Mouse (Mus musculus) MEL (cell line): ENCODE data around the gene Ntmt1. TPM values are rescaled to one million over a fixed set of nuclear protein-coding genes. Genes with fewer than 3 reads are reported as not detected.
A peak's percentile ranks its signal among the peaks of the same experiment; 100 is the strongest.

ENCODE experiments used
- DNase-seq: peaks from one replicate; pipeline ENCODE4 v3.0.0; 2011; ENCODE audit warnings: low read depth, low spot score
- H3K27ac ChIP-seq: 2 replicates; pipeline ENCODE4 v1.5.1; 2012; ENCODE audit warnings: low read depth, mild to moderate bottlenecking, control low read depth, low read length, moderate library complexity; ENCODE audit not compliant: control insufficient read depth
- H3K27me3 ChIP-seq, 2 experiments: fragments of 150-350 bp in 1 of 2; sonication (generic) in 1 of 2; 2 replicates each; pipeline ENCODE4 v1.6.1; 2012; ENCODE audit warnings: low read length in 2 of 2, mild to moderate bottlenecking in 2 of 2, improper control_type of control experiment in 1 of 2, moderate library complexity in 1 of 2; ENCODE audit not compliant: insufficient read depth in 2 of 2, control insufficient read depth in 1 of 2
- H3K36me3 ChIP-seq, 2 experiments: 2 replicates each; pipeline ENCODE4 v1.6.1; 2012 to 2014; ENCODE audit warnings: low read length in 2 of 2, improper control_type of control experiment in 1 of 2, inconsistent platforms in 1 of 2, mild to moderate bottlenecking in 1 of 2; ENCODE audit not compliant: insufficient read depth in 2 of 2, control insufficient read depth in 1 of 2
- H3K4me1 ChIP-seq, 2 experiments: fragments of 150-350 bp in 1 of 2; sonication (generic) in 1 of 2; 2 replicates each; pipeline ENCODE4 v1.6.1; 2012; ENCODE audit warnings: low read length in 2 of 2, improper control_type of control experiment in 1 of 2, mild to moderate bottlenecking in 1 of 2; ENCODE audit not compliant: insufficient read depth in 2 of 2, control insufficient read depth in 1 of 2
- H3K4me3 ChIP-seq, 2 experiments: fragments of 150-350 bp in 1 of 2; sonication (generic) in 1 of 2; 2 replicates each; pipeline ENCODE4 v1.5.1; 2012; ENCODE audit warnings: low read depth in 2 of 2, low read length in 2 of 2, mild to moderate bottlenecking in 2 of 2, moderate library complexity in 2 of 2, control low read depth in 1 of 2, improper control_type of control experiment in 1 of 2; ENCODE audit not compliant: control insufficient read depth in 1 of 2, insufficient read depth in 1 of 2
- H3K79me2 ChIP-seq: 2 replicates; pipeline ENCODE4 v1.6.1; 2012; ENCODE audit warnings: mild to moderate bottlenecking, low read length, moderate library complexity; ENCODE audit not compliant: control insufficient read depth, poor library complexity, insufficient read depth
- H3K9ac ChIP-seq: 2 replicates; pipeline ENCODE4 v1.6.1; 2012; ENCODE audit warnings: low read depth, mild to moderate bottlenecking, control low read depth, low read length, moderate library complexity; ENCODE audit not compliant: control insufficient read depth, poor library complexity, severe bottlenecking
- H3K9me3 ChIP-seq: fragments of 150-350 bp; sonication (generic); replicated peaks from 2 replicates; pipeline ENCODE4 v1.6.1; 2012; ENCODE audit warnings: mild to moderate bottlenecking, low read length, improper control_type of control experiment, moderate library complexity; ENCODE audit not compliant: insufficient read depth
- BHLHE40 ChIP-seq: IDR thresholded peaks from 2 replicates; pipeline ENCODE4 v1.6.1; 2012; ENCODE audit warnings: low read depth, mild to moderate bottlenecking, inconsistent platforms, low read length, improper control_type of control experiment, borderline replicate concordance
- CTCF ChIP-seq, 3 experiments: IDR thresholded peaks in 2 of 3; conservative IDR thresholded peaks in 1 of 3; 2 replicates each; pipeline ENCODE4 v1.5.1; 2011 to 2012; ENCODE audit warnings: low read length in 3 of 3, low read depth in 2 of 3, mild to moderate bottlenecking in 2 of 3, improper control_type of control experiment in 1 of 3, inconsistent platforms in 1 of 3, mixed read lengths in 1 of 3, moderate library complexity in 1 of 3; ENCODE audit not compliant: control insufficient read depth in 1 of 3, insufficient read depth in 1 of 3, poor library complexity in 1 of 3, severe bottlenecking in 1 of 3
- EP300 ChIP-seq, 2 experiments: IDR thresholded peaks; 2 replicates each; pipeline ENCODE4 v1.6.1; 2011; ENCODE audit warnings: improper control_type of control experiment in 2 of 2, low read length in 2 of 2, low read depth in 1 of 2, mild to moderate bottlenecking in 1 of 2
- GABPA ChIP-seq: IDR thresholded peaks from 2 replicates; pipeline ENCODE4 v1.6.1; 2012; ENCODE audit warnings: low read depth, mild to moderate bottlenecking, inconsistent platforms, low read length, improper control_type of control experiment, moderate library complexity
- GATA1 ChIP-seq: IDR thresholded peaks from 2 replicates; pipeline ENCODE4 v1.6.1; 2011; ENCODE audit warnings: low read depth, low read length, improper control_type of control experiment
- HCFC1 ChIP-seq: IDR thresholded peaks from 2 replicates; pipeline ENCODE4 v1.6.1; 2012; ENCODE audit warnings: low read depth, mild to moderate bottlenecking, inconsistent platforms, low read length, improper control_type of control experiment, moderate library complexity
- JUND ChIP-seq: IDR thresholded peaks from 2 replicates; pipeline ENCODE4 v1.6.1; 2011; ENCODE audit warnings: low read depth, mild to moderate bottlenecking, improper control_type of control experiment, low read length
- MYC ChIP-seq: IDR thresholded peaks from 2 replicates; pipeline ENCODE4 v1.6.1; 2011; ENCODE audit warnings: low read depth, mild to moderate bottlenecking, low read length, improper control_type of control experiment, moderate library complexity
- NELFE ChIP-seq: IDR thresholded peaks from 2 replicates; pipeline ENCODE4 v1.6.1; 2011; ENCODE audit warnings: low read depth, low read length, improper control_type of control experiment
- NRF1 ChIP-seq: IDR thresholded peaks from 2 replicates; pipeline ENCODE4 v1.6.1; 2014; ENCODE audit warnings: low read depth, mild to moderate bottlenecking, inconsistent platforms, low read length, improper control_type of control experiment, moderate library complexity; ENCODE audit not compliant: poor library complexity, insufficient read depth, severe bottlenecking
- POLR2A ChIP-seq, 2 experiments: IDR thresholded peaks; 2 replicates each; pipeline ENCODE4 v1.6.1; 2011 to 2012; ENCODE audit warnings: low read length in 2 of 2, mild to moderate bottlenecking in 2 of 2, control low read depth in 1 of 2, improper control_type of control experiment in 1 of 2, low read depth in 1 of 2, moderate library complexity in 1 of 2; ENCODE audit not compliant: control insufficient read depth in 1 of 2, insufficient read depth in 1 of 2, poor library complexity in 1 of 2
- RAD21 ChIP-seq: IDR thresholded peaks from 2 replicates; pipeline ENCODE4 v1.6.1; 2011; ENCODE audit warnings: mild to moderate bottlenecking, low read depth, low read length, improper control_type of control experiment
- SMC3 ChIP-seq: IDR thresholded peaks from 2 replicates; pipeline ENCODE4 v1.6.1; 2011; ENCODE audit warnings: low read depth, low read length, improper control_type of control experiment
- TAL1 ChIP-seq: IDR thresholded peaks from 2 replicates; pipeline ENCODE4 v1.6.1; 2012; ENCODE audit warnings: mild to moderate bottlenecking, inconsistent platforms, low read length, moderate library complexity, mixed read lengths
- TCF12 ChIP-seq: IDR thresholded peaks from 2 replicates; pipeline ENCODE4 v1.6.1; 2014; ENCODE audit warnings: low read depth, mild to moderate bottlenecking, inconsistent platforms, low read length, improper control_type of control experiment, moderate library complexity
- USF2 ChIP-seq, 2 experiments: IDR thresholded peaks; 2 replicates each; pipeline ENCODE4 v1.6.1; 2011 to 2012; ENCODE audit warnings: improper control_type of control experiment in 2 of 2, low read length in 2 of 2, borderline replicate concordance in 1 of 2, inconsistent platforms in 1 of 2, low read depth in 1 of 2, mild to moderate bottlenecking in 1 of 2; ENCODE audit not compliant: insufficient read depth in 1 of 2
- ZKSCAN1 ChIP-seq: IDR thresholded peaks from 2 replicates; pipeline ENCODE4 v1.6.1; 2012; ENCODE audit warnings: low read depth, mild to moderate bottlenecking, inconsistent platforms, low read length, improper control_type of control experiment, moderate library complexity
- polyA plus RNA-seq, 2 experiments: library from polyadenylated mRNA; stranded (reverse) in 1 of 2; unstranded in 1 of 2; fragments of >175 nt in 1 of 2; fragments of >200 nt in 1 of 2; gene quantifications; 2 replicates each; pipeline versions ENCODE4 v1.2.1 to v1.2.4; 2012; ENCODE audit warnings: low replicate concordance in 2 of 2, low read depth in 1 of 2; ENCODE audit not compliant: insufficient read length in 2 of 2, insufficient read depth in 1 of 2, missing spikeins in 1 of 2
- total RNA-seq: library from RNA; depleted of rRNA; stranded (reverse); fragments of 300-350 nt; gene quantifications from 2 replicates; pipeline ENCODE4 v1.2.3, GENCODE M21; 2012

Ntmt1 gene
- total and polyA plus RNA-seq, 3 experiments, result 58.9 to 83.2 TPM; not detected in 1

- Histone ChIP-seq H3K4me1 (peaks cover 16 to 37% of the 10 kb centered on the region in 2 experiments), H3K4me3 (peak overlapping the region; percentile 18 to 28), H3K79me2 (peaks cover 2% of the 10 kb centered on the region; the same call in 1 of the 2 replicates), H3K9ac (peak overlapping the region; percentile 45), H3K27me3 (no peaks in the 10 kb centered on the region), H3K36me3 (peaks cover 0 to 19% of the 10 kb centered on the region in 2 experiments; a peak in 2 of 4 replicates), H3K9me3 (no peaks in the 10 kb centered on the region), H3K27ac (peak overlapping the region; percentile 23)
- TF ChIP-seq GATA1, result no peak
- no peak for TF ChIP-seq MYC
- peak; percentile 13 for TF ChIP-seq RAD21
- no peak for TF ChIP-seq USF2 (IDR thresholded peaks at IDR 0.05; ENCODE audit: borderline replicate concordance in 1 of 2, insufficient read depth in 1 of 2, low read depth in 1 of 2, low read length in 2 of 2)
- peak; percentile 26 for TF ChIP-seq SMC3
- no peak for TF ChIP-seq TAL1
- 0 out of 4 replicates have a peak, but pooled peaks of 1 of the 2 experiments have one; percentile 34 for TF ChIP-seq POLR2A (IDR thresholded peaks at IDR 0.05; ENCODE audit: control insufficient read depth in 1 of 2, insufficient read depth in 1 of 2, low read depth in 1 of 2, low read length in 2 of 2, poor library complexity in 1 of 2)
- TF ChIP-seq TCF12, result no peak
- peak; percentile 52 to 66 (median 54) for TF ChIP-seq CTCF (IDR thresholded peaks at IDR 0.05 in 2 of 3, conservative IDR thresholded peaks at IDR 0.05 in 1 of 3; ENCODE audit: control insufficient read depth in 1 of 3, insufficient read depth in 1 of 3, low read depth in 2 of 3, low read length in 3 of 3, poor library complexity in 1 of 3, severe bottlenecking in 1 of 3)
- peak; percentile 87 for DNase-seq
These were observed 38.4 kb upstream of the Ntmt1 start for GRCm38 (mm10) chr2:30769187-30769586.

- H3K9ac ChIP-seq, result peak overlapping the region; percentile 77
These were observed 36.2 kb upstream of the Ntmt1 start for GRCm38 (mm10) chr2:30771368-30771805.

More at GRCm38 (mm10) chr2:30771368-30771805, 36.2 kb upstream of the Ntmt1 start:
- no peaks in the 10 kb centered on the region for H3K27me3 ChIP-seq
- TF ChIP-seq HCFC1 (no peak), GABPA (no peak), BHLHE40 (no peak), ZKSCAN1 (no peak), JUND (no peak), NRF1 (no peak), USF2 (IDR thresholded peaks at IDR 0.05; ENCODE audit: borderline replicate concordance in 1 of 2, insufficient read depth in 1 of 2, low read depth in 1 of 2, low read length in 2 of 2) (no peak), MYC (no peak), NELFE (no peak), TAL1 (no peak), EP300 (IDR thresholded peaks at IDR 0.05; ENCODE audit: low read depth in 1 of 2, low read length in 2 of 2) (no peak; a peak in 1 of 4 replicates)
- DNase-seq, result peak; percentile 28
- H3K4me1 ChIP-seq, result peaks cover 16 to 37% of the 10 kb centered on the region in 2 experiments
- H3K9me3 ChIP-seq, result no peaks in the 10 kb centered on the region
- H3K27ac ChIP-seq, result peak overlapping the region; percentile 97
- H3K36me3 ChIP-seq, result peaks cover 0 to 19% of the 10 kb centered on the region in 2 experiments; a peak in 2 of 4 replicates
- peak overlapping the region; percentile 32 to 57 for H3K4me3 ChIP-seq
- peaks cover 2% of the 10 kb centered on the region; the same call in 1 of the 2 replicates for H3K79me2 ChIP-seq
